Mouse (Mus musculus): Measurements from ENCODE around the gene Slc39a11. TPM values are rescaled to one million over a fixed set of nuclear protein-coding genes. Genes with fewer than 3 reads are reported as not detected.
"Not testable (repeated sequence)": the region's sequence is repeated elsewhere in the genome, so short reads cannot be mapped to it uniquely, and the experiment has no call there.

Slc39a11 gene
- polyA plus RNA-seq, 1 experiment from 2014 or later = 31.2 TPM

GRCm38 (mm10) chr11:113577221-113577620 lies 72.7 kb downstream of the Slc39a11 start:
- no peaks in the 10 kb centered on the region for H3K36me3 ChIP-seq
- no peak for ATAC-seq
- peaks cover 13% of the 10 kb centered on the region for H3K4me1 ChIP-seq (replicated peaks)
- H3K27ac ChIP-seq = no peak overlapping the region
- H3K4me2 ChIP-seq (replicated peaks) = no peak overlapping the region
- H3K9me3 ChIP-seq = no peaks in the 10 kb centered on the region
- no peak overlapping the region for H3K9ac ChIP-seq (replicated peaks)
- WGBS = 80% methylated on average over 4 of the region's 4 CpGs
- H3K4me3 ChIP-seq (replicated peaks) = no peak overlapping the region
- H3K27me3 ChIP-seq = no peaks in the 10 kb centered on the region

GRCm38 (mm10) chr11:113572641-113573040 lies 77.2 kb downstream of the Slc39a11 start:
- no peak overlapping the region for H3K4me3 ChIP-seq (replicated peaks)
- H3K27me3 ChIP-seq = no peaks in the 10 kb centered on the region
- no peak overlapping the region for H3K4me2 ChIP-seq (replicated peaks)
- H3K36me3 ChIP-seq = no peaks in the 10 kb centered on the region
- WGBS = 49% methylated on average over 6 of the region's 6 CpGs
- H3K9me3 ChIP-seq = no peaks in the 10 kb centered on the region
- H3K4me1 ChIP-seq (replicated peaks) = peaks cover 18% of the 10 kb centered on the region
- peak; percentile 62 for ATAC-seq
- no peak overlapping the region for H3K9ac ChIP-seq (replicated peaks)
- peak overlapping the region; percentile 58 for H3K27ac ChIP-seq

DNA sequence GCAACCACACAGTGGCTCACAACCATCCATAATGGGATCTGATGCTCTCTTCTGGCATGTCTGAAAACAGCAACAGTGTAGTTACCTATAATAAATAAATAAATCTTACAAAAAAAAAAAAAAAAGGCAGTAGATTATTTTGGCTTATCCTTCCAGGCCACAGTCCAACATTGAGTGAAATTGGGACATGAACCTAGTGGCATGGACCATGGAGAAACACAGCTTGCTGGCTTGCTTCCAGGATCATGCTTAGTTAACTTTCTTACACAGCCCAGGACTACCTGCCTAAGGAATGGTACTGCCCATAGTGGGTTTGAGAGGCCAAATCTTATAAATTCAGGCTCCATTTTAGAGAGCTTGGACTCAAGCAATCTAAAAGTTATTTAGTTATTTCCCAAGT lies 78.3 kb downstream of the Slc39a11 start:
- Histone ChIP-seq H3K9me3 (no peaks in the 10 kb centered on the region), H3K27ac (no peak overlapping the region), H3K9ac (replicated peaks) (no peak overlapping the region), H3K4me3 (replicated peaks) (no peak overlapping the region), H3K4me1 (replicated peaks) (peaks cover 18% of the 10 kb centered on the region), H3K36me3 (no peaks in the 10 kb centered on the region), H3K27me3 (no peaks in the 10 kb centered on the region), H3K4me2 (replicated peaks) (no peak overlapping the region)
- no peak for ATAC-seq

DNA sequence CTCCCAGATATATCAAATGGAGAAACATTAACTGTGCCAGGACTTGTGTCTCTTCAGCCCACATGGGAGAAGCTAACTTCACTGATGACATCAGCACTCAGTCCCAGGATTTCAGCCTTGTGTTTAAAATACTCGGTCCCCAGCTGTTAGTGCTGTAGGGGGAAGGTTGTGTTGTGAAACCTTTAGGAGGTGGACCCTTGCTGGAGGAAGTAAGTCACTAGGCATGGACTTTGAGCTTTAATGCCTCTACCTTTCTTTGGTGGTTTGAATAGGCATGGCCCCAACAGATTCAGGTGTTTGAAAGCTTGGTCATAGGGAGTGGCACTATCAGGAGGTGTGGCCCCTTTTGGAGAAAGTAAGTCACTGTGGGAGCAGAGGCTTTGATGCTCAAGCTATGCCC lies 80.9 kb downstream of the Slc39a11 start:
- ATAC-seq = no peak
- H3K4me3 ChIP-seq (replicated peaks) = no peak overlapping the region
- peaks cover 7% of the 10 kb centered on the region for H3K27me3 ChIP-seq
- WGBS = 86% methylated on average over 1 of the region's 1 CpGs
- H3K36me3 ChIP-seq = no peaks in the 10 kb centered on the region
- H3K9me3 ChIP-seq = no peaks in the 10 kb centered on the region
- H3K4me1 ChIP-seq (replicated peaks) = peaks cover 33% of the 10 kb centered on the region
- no peak overlapping the region for H3K9ac ChIP-seq (replicated peaks)
- no peak overlapping the region for H3K27ac ChIP-seq
- H3K4me2 ChIP-seq (replicated peaks) = no peak overlapping the region

GRCm38 (mm10) chr11:113567926-113568325 lies 82.0 kb downstream of the Slc39a11 start:
- H3K4me2 ChIP-seq (replicated peaks); H3K27ac ChIP-seq; H3K9me3 ChIP-seq; H3K9ac ChIP-seq (replicated peaks); H3K36me3 ChIP-seq; H3K4me3 ChIP-seq (replicated peaks); ATAC-seq: not testable (repeated sequence)
- WGBS = 87% methylated on average over 2 of the region's 2 CpGs
- Histone ChIP-seq H3K27me3 (peaks cover 10% of the 10 kb centered on the region), H3K4me1 (replicated peaks) (peaks cover 28% of the 10 kb centered on the region)

DNA sequence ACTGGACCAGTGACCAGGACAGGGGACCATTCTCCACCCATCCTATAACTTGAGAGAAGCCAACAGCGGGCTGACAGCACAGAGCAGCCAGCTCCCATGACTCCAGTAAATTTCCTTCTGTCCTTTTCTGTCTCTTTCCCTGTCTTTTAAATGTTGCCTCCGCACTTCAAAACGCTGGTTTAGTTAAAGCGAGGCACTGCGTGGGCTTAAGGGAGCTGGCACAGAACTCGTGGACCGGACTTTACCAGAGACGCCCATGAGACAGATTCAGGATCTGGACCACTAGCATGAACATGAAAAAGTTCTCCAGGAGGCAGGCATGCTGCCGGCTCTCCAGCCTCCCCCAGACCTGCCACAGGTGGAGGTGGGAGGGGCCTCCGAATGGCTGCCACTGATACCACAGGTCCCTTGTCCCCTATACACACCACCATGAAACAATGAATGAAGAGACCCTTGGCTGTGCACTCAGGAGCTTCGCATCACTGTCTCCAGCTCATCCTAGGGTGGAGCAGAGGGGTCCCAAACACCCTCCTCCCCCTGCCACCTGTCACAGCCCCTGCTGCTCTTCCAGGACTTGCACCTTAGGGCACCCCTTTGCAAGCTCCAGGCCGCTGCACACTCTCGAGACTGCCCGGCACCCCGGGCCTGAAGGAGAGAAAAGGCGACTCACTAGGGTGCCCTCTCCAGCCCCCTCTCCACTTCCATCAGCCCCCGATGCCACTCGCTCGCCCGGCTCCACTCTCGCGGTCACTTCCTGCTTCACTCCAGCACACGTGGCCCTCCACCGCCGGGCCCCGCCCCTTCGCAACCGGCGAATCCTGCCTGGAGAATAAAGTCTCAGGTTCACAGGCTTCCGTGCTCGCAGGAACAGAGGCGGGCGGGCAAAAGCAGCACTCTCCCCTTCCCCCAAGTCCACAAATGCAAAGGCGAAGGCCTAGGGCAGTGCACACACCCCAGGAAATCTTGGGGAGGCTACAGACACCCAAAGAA lies 84.6 kb downstream of the Slc39a11 start:
- Histone ChIP-seq H3K27me3 (peaks cover 10% of the 10 kb centered on the region), H3K9ac (replicated peaks) (peak overlapping the region; percentile 74), H3K4me2 (replicated peaks) (peak overlapping the region; percentile 90), H3K27ac (no peak overlapping the region), H3K4me1 (replicated peaks) (peaks cover 17% of the 10 kb centered on the region), H3K9me3 (no peaks in the 10 kb centered on the region), H3K4me3 (replicated peaks) (peak overlapping the region; percentile 56), H3K36me3 (no peaks in the 10 kb centered on the region)
- peak; percentile 90 for ATAC-seq
- 11% methylated on average over 34 of the region's 34 CpGs for whole genome bisulfite sequencing

DNA sequence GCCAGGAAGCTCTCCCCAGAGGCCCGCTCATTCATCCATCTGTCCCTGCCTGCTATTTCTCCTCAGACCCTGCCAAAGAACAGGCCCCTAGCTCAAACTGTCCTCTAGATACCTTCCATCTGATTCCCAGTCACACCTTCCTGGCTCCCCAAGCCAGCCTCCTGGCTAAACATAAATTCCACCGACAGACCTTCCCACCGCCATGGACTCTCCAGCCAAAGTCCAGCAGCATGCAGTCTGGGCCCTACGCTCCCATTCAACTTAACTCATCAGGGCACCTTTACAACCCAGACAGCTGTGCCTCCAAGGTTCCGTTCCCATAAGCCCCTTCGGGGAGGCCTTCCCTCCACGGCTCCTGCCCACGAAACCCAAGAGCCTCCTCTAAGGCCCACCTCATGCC lies 87.6 kb downstream of the Slc39a11 start:
- Histone ChIP-seq H3K27me3 (peaks cover 10% of the 10 kb centered on the region), H3K4me1 (replicated peaks) (peaks cover 24% of the 10 kb centered on the region), H3K4me3 (replicated peaks) (no peak overlapping the region), H3K36me3 (no peaks in the 10 kb centered on the region), H3K9me3 (no peaks in the 10 kb centered on the region), H3K9ac (replicated peaks) (no peak overlapping the region), H3K4me2 (replicated peaks) (no peak overlapping the region), H3K27ac (no peak overlapping the region)
- ATAC-seq = no peak
- 91% methylated on average over 8 of the region's 8 CpGs for WGBS

DNA sequence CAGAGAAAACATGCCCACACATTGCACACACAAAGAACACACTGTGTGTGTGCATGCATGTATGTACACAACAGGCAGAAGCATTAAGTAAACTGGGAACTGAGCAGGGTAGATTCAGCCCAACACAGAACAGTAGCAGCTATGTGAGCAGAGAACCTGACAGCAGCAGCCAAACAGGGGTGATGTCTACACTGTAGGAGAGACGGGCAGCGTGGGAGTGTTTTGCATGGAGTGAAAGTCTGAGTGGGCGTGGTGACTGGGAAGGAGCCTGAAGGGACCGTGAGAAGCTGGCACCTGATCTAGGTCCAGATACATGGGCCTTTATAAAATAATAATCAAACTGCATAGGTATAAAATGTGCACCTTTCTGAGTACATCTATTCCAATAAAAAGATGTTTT lies 89.7 kb downstream of the Slc39a11 start:
- WGBS = 90% methylated on average over 4 of the region's 4 CpGs
- Histone ChIP-seq H3K9me3 (no peaks in the 10 kb centered on the region), H3K36me3 (no peaks in the 10 kb centered on the region)

DNA sequence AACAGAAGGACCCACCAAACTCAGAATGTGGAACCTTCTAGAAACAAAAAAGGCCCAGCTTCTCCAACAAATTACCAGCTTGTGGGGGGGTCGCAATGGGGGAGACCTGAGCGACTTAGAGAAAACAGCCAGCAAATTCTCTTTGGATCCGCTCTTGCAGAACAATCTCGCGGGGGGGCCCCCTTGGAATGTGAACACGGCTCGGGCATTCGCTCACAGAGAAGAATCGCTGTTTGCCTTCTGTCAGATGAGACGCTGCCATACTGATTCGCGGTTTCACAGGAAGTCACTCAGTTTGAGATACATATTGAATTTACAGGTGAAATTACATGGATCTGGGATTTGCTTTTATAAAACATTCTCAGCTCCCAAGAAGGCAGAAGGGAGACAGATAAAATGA lies 91.4 kb downstream of the Slc39a11 start:
- WGBS = 63% methylated on average over 12 of the region's 12 CpGs
- H3K27me3 ChIP-seq = 0 out of 2 replicates have a peak, but pooled peaks cover 4% of the 10 kb centered on the region
- ATAC-seq = no peak
- H3K4me3 ChIP-seq (replicated peaks) = no peak overlapping the region
- no peak overlapping the region; the same call in 1 of the 2 replicates for H3K27ac ChIP-seq
- H3K36me3 ChIP-seq = no peaks in the 10 kb centered on the region
- H3K9ac ChIP-seq (replicated peaks) = no peak overlapping the region
- peaks cover 17% of the 10 kb centered on the region for H3K4me1 ChIP-seq (replicated peaks)
- no peak overlapping the region for H3K4me2 ChIP-seq (replicated peaks)
- no peaks in the 10 kb centered on the region for H3K9me3 ChIP-seq

More for the DNA sequence above, 89.7 kb downstream of the Slc39a11 start:
- ATAC-seq = no peak
- Histone ChIP-seq H3K27me3 (peaks cover 10% of the 10 kb centered on the region), H3K4me1 (replicated peaks) (peaks cover 17% of the 10 kb centered on the region), H3K4me3 (replicated peaks) (no peak overlapping the region), H3K9ac (replicated peaks) (no peak overlapping the region), H3K27ac (no peak overlapping the region), H3K4me2 (replicated peaks) (no peak overlapping the region)

DNA sequence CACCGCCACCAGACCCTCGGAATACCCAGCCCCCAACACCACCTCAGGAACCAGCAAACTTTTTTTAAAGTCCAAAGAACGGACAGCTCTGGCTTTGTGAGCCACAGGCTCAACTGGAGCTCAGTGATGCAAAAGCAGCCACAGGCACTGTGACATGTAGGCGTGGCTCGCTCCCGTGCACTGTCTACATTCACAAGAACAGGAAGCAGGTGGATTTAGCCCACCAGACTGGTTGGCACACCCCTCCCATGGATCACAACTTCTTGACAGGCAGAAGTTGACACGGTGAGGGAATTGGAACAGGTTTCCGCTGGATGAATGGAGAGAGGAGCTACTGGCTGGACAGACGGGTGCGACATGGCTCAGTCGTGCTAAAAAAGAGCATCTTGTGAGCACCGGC lies 93.7 kb downstream of the Slc39a11 start:
- H3K4me1 ChIP-seq (replicated peaks) = peaks cover 39% of the 10 kb centered on the region
- no peak overlapping the region for H3K4me3 ChIP-seq (replicated peaks)
- 89% methylated on average over 12 of the region's 12 CpGs for WGBS
- no peak overlapping the region for H3K4me2 ChIP-seq (replicated peaks)
- no peak overlapping the region for H3K27ac ChIP-seq
- ATAC-seq = no peak
- H3K36me3 ChIP-seq = no peaks in the 10 kb centered on the region
- no peaks in the 10 kb centered on the region for H3K9me3 ChIP-seq
- no peaks in the 10 kb centered on the region for H3K27me3 ChIP-seq
- no peak overlapping the region for H3K9ac ChIP-seq (replicated peaks)

- H3K27me3 ChIP-seq = no peaks in the 10 kb centered on the region
- no peaks in the 10 kb centered on the region for H3K36me3 ChIP-seq
- 88% methylated on average over 7 of the region's 7 CpGs for WGBS
- H3K27ac ChIP-seq = peak overlapping the region; percentile 28; the same call in 1 of the 2 replicates
- ATAC-seq = no peak
- no peak overlapping the region for H3K9ac ChIP-seq (replicated peaks)
- H3K4me3 ChIP-seq (replicated peaks) = no peak overlapping the region
- no peak overlapping the region for H3K4me2 ChIP-seq (replicated peaks)
- H3K9me3 ChIP-seq = no peaks in the 10 kb centered on the region
- peaks cover 39% of the 10 kb centered on the region for H3K4me1 ChIP-seq (replicated peaks)
These were observed 95.0 kb downstream of the Slc39a11 start for GRCm38 (mm10) chr11:113554701-113555360.

DNA sequence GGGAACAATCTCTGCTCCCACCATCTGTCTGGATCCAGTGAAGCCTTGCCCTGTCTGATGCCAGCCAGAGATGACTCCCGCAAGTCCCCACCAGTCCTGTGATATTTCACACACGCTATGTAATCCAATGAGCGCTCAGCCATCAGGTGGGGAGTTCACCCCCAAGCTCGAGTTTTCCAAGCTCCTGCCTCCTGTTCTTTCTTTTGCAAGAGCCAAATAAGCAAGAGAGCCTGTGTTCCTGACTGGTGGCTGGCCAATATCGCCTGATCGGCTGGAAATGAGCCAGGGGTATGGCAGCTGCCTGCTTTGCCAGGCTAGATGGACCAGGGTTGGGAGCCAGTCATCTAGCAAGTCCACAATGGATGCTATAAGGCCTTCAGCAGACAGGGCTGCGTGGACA lies 95.7 kb downstream of the Slc39a11 start:
- peak overlapping the region; percentile 62 for H3K27ac ChIP-seq
- H3K9me3 ChIP-seq = no peaks in the 10 kb centered on the region
- WGBS = 87% methylated on average over 7 of the region's 7 CpGs
- no peak overlapping the region for H3K4me2 ChIP-seq (replicated peaks)
- H3K4me1 ChIP-seq (replicated peaks) = peaks cover 35% of the 10 kb centered on the region
- no peak for ATAC-seq
- no peaks in the 10 kb centered on the region for H3K36me3 ChIP-seq
- no peak overlapping the region for H3K4me3 ChIP-seq (replicated peaks)
- no peaks in the 10 kb centered on the region for H3K27me3 ChIP-seq
- no peak overlapping the region for H3K9ac ChIP-seq (replicated peaks)

Data from midbrain, embryonic 13.5 days (tissue).